Mouse (Mus musculus) left cerebral cortex, adult 11 months (tissue): ENCODE results near the gene Fcgbp.
"Not testable (repeated sequence)": the region's sequence is repeated elsewhere in the genome, so short reads cannot be mapped to it uniquely, and the experiment has no call there.

Experiments
- DNase-seq: peaks from one replicate; pipeline ENCODE4 v3.0.0; 2022; ENCODE audit warnings: low spot score

Fcgbp gene

DNA sequence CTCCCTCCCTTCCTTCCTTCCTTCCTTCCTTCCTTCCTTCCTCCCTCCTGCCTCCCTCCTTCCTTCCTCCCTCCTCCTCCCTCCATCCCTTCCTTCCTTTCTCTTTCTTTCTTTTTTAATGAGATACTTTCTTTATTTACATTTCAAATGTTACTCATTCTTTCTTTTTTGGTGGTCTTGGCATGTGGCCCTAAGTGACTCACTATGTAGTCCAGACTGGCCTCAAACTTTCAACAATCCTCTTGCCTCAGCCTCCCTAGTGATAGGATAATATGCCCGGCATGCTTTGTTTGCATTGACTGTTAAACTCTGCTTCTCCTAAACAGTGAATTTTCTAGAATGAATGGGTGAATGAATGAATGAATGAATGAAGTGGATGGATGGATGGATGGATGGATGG, 78.8 kb downstream of the Fcgbp start:
- DNase-seq, result no peak

DNA sequence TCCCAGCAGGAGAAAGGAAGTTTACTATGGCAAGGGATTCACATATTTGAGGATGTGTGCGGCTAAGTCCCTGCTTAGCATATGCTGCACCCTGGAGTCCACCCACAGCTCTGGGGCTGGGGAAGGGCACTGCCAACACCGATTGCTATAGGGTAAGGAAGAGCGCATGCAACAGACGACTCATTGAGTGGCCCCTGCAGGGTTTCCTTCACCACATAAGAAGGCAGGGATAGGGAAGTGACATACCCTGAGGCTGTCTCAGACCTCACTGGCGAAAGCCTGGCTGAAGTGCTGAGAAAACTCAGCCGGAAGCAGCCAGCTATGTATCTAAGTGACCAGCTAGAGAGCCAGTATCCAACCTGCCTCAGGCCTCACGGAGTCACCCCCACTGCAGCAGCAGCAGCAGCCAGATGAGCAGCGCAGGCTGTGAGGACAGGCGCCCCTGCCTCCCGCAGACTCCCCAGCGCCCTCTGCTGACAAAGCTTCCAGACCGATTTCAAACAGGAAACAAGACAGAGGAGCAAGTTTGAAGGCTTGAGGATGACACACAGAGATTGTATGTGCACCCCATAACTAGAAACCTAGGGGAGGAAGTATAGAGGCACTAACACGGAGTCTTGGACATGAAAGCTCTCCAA, 80.7 kb downstream of the Fcgbp start:
- no peak for DNase-seq

DNA sequence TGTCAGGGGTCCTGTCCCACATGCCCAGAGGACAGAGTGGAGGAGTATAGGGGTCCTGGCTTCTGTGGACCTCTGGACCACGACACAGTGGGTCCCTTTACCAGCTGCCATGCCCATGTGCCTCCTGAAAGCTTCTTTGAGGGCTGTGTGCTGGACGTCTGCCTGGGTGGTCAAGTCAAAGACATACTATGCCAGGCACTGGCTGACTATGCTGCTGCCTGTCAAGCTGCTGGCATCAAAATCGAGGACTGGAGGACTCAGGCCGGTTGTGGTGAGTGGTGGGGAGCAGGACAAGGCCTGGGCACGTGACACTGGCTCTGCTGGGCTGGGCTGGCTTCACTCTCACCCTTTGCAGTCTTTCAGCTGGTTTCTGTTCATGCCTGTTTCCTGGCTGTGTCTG, 82.6 kb downstream of the Fcgbp start:
- DNase-seq, result not testable (repeated sequence)

DNA sequence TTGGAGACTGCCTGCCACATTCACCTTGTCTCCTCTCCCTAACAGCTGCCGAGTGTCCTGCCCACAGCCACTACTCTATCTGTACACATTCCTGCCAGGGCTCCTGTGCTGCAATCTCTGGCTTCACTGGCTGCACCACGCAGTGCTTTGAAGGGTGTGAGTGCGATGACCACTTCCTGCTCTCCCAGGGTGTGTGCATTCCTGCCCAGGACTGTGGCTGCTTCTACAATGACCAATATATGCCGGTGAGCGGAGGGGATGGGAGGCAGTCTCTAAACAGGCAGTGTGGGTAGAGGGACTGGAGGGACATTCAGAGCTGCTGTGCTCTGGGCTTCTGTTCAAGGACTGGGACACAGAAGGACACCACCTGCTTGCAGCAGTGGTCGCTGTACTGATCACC, 88.3 kb downstream of the Fcgbp start:
- no peak for DNase-seq

- no peak for DNase-seq
These were observed 88.9 kb downstream of the Fcgbp start for GRCm38 (mm10) chr7:28159893-28160292.

GRCm38 (mm10) chr7:28161163-28161749, 90.2 kb downstream of the Fcgbp start:
- no peak for DNase-seq

DNA sequence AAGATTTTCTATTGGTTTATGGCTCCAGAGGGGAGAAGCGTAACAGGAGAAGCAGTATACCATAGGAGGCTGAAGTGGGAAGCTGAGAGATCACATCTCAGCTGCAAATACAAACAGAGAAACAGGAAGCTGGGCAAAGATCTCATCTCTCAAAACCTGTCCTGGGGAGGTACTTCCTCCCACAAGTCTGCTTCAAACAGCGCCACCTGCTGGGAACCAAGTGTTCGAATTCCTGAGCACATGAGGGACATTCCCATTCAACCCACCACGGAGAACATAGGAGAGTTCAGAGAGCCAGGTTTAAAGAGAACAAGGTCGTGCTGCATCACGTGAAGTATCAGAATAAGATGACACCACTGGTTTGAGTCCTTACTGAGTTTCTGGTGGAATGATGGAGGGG, 94.4 kb downstream of the Fcgbp start:
- no peak for DNase-seq

DNA sequence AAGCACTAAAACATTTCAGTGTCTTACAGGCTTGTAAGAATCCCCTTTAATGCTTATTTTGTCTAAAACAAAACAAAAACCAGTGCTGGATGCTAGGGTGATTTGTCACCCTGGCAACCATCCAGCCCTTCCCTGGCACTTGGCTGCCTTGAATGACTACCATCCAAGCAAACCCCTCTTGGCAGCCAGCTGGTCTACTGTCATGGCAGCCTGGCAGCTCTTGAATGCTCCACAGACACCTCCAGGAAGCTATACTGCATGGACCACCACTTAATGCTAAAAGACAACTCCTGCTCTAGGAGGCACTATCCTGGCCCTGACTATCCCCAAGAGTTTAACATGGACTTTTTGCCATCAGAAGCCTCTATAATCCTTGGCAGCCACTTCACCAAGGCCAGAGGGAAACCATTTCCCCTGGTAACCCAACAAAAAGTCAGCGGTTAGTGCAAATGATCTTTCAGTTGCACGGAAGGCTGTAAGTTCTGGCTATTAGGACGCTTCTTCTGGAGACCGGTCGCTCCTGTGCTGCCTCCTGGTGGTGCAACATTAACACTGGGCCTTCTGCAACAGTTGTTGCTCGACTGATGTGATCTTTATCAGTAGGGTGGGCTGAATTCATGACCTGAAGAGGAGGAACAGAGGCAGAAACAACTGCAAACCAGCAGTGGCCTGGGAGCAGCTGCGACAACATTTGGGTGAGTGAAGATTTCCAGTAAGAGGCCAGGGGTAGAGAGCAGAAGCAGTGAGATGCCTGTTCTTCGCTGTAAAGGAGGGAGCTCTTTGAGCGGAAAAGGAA, 97.5 kb downstream of the Fcgbp start:
- DNase-seq, result no peak

DNA sequence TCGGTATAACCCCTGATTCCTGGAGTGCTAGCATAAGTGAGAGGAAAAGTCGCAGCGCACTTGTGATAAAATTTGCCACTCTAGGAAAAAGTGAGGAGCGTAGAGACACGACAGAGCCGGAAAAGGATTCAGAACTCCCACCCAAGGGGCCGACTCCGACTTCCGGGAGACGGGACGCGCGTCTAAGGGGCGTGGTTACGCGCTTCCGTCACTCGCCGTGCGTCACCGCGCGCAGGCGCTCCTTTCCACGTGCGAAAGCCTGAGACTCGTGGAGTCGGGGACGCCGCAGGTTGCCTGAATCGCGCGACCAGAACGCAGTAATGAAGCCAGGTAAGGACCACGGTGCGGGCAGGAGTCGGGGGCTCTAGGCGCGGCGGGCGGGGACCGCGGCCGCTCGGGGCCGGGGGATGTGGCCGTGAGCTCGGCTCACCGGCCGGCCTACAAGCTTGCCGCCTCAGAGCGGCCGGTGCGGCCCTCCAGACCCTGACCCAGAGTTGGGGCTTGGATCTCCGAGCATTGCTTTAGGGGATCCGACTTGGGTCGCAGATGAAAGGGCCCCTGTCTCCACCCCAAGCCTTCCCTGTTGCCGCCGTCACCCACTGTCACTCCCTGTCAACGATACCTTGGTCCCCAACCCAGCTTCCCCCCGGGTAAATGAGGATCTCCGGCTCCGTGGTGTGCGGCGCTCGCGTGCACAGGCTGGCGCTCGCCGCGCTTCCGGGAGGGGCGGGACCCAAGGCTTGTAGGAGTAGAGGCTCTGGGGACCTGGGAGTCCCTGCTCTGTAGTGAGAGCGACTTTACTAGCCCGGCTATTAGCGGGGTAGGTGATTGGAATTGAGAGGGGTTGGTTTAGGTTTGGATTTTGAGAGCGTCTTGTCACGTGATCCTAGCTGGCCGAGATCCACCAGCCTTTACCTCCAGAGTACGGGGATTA, 98.7 kb downstream of the Fcgbp start, which contains the start of gene Fbl:
Gene Fbl (plus strand): TSS at position 222 of the 934 bp plus-strand sequence.
- DNase-seq, result peak; percentile 85
